Mouse (Mus musculus): ENCODE data around the gene D17Wsu92e. TPM values are rescaled to one million over a fixed set of nuclear protein-coding genes. Genes with fewer than 3 reads are reported as not detected.
"Not testable (repeated sequence)": the region's sequence is repeated elsewhere in the genome, so short reads cannot be mapped to it uniquely, and the experiment has no call there.

D17Wsu92e gene
- 100 to 1,000 TPM; 221 to 223 TPM for total RNA-seq (2021)
- long read RNA-seq, experiment 1, transcript D17Wsu92e-203 (5 exons, 3,892 nt) = major isoform, 42 of 146 reads
- long read RNA-seq, experiment 1, transcript D17Wsu92e-202 (5 exons, 3,573 nt) = minor isoform, 11 of 146 reads
- long read RNA-seq, experiment 1, partial matches to known transcripts = 11 of 146 reads
- long read RNA-seq, experiment 1, other reads (novel, unspliced or antisense) = 78 of 146 reads
- long read RNA-seq, experiment 2, transcript D17Wsu92e-202 (5 exons, 3,573 nt) = minor isoform, 5 of 101 reads
- long read RNA-seq, experiment 2, transcript D17Wsu92e-203 (5 exons, 3,892 nt) = major isoform, 29 of 101 reads
- long read RNA-seq, experiment 2, partial matches to known transcripts = 8 of 101 reads
- long read RNA-seq, experiment 2, other reads (novel, unspliced or antisense) = 58 of 101 reads

DNA sequence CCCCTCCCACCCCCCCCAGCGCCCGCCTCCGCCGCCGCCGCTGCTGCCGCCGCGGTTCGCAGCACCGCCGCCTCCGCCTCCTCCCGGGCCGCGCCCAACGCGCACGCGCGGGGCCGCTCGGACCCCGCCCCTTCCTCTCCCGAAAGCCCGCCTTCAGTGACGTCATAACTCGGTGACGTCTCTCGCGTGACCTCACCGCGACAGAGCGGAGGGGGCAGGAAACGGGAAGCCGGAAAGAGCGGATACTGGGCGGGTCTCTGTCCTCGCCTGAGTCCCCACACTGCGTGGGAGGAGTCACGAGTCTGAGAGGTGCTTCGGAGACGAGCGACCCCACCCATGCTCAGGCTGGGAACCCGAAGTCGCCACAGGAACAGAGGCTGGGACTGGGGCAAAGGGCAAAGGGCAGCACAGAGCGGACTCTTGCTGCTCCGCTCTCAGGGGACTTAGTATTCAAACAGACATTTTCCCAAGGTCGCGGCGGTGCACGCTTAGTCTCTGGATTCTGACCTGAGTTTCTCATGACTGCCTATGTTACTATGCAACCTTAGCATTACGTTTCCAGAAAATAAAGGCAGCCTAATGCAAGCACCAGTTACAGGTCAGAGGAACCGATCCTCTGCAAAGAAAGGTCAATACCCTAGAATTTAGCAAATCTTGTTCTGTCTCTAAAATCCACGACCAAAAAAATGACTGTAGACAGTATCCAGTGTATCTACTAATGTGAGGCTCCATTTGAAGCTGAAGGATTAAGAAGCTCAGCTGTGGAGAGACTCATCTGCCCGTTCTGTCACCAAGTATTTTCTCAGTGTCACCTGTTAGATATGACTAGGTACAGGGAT lies at the start of gene D17Wsu92e:
TSS of gene D17Wsu92e (minus strand) at position 81 of the 839 bp plus-strand sequence.
- DNase-seq (ENCODE audit: low spot score in 2 of 2) = peak; percentile 98 to 99

DNA sequence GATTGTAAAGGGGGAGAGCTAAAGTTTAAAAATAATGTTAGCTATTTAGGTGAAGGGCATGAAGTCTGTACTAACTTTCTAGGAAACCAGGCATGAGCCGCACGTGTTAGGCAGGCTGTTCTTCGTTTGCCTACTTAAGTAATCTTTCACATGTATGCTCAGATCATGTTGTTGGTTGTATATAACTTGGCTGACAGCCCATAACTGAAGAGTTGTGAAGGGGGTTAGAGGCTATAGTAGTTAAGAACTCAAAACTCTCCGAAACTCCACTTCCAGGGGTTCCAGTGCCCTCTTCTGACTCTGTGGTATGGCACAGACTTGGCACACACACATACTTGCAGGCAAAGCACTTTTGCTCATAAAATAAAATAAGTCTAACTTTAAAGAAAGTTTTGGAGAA lies 46.3 kb upstream of the D17Wsu92e start:
- DNase-seq (ENCODE audit: low spot score in 2 of 2) = no peak

DNA sequence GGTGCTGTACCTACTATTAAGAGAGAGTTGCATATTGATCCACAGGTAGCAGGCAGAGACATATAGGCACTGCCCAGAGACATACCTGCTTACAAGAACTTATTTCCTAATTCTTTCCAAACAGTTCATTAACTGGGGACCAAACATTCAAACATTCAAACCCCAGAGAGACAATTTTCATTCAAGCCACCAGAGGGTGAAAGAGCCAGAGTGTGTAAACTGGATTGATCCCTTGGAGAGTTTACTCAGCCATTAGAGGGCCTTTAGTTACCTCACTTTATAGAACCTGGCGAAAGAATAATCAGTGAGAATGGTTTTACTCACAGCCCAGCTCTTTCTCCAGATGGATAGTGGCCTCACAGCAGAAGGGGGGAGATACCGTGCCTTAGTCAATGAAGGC lies 45.0 kb upstream of the D17Wsu92e start:
- no peak for DNase-seq (ENCODE audit: low spot score in 2 of 2)

DNA sequence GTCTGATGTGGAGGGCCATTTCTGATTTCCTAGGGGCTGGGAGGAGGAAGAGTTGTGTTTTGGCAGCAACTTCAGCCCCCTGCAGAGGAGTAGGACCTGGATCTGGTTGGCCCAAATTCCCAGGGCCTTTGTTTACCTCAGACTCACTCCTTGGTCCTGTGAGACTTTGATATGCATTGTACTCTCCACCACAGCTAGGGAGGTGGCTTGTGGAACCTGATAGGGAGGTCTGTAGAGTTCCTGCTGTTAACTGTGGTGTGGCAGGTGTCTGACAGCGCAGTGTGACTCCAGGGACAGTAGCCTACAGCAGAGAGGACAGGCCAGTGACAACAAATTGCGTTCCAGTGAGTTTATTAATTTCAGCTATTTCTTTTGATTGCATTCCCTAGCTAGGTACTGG lies 38.7 kb upstream of the D17Wsu92e start:
- no peak for DNase-seq (ENCODE audit: low spot score in 2 of 2)

DNA sequence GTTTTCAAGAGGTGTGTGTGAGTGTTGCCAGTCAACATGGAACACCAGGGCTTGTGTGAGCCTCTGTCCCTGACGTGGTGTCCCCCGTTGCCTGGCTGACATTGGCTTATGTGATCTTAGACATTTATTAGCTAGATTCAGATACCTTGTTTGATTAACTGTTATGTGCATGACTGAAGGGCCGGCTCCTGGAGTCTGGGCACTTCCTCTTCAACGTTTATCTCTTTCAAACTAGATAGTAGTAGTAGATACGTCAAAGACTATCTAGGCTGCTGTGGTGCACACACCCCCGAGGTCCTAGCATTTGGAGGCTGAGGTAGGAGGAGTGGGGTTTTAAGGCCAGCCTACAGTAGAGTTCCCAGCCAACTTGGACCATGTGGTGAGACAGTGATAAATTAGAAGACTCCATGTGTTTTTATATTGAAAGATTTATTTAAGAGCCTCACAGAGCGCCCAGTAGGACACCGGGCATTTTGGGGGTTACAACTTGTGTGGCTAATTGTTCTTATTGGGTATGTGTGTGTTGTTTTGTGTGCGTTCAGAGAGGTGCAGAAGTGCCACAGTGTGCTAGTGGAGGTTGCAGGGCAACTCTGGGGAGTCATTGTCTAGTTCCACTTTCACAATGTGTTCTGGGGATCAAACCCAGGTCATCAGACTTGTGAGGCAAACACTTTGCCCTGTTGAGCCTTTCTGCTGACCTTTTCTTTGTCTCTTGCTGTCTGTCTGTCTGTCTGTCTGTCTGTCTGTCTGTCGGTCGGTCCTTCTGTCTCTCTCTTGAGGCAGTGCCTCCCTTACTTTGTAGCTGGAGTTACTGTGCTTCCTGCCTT lies 37.4 kb upstream of the D17Wsu92e start:
- DNase-seq (ENCODE audit: low spot score in 2 of 2) = no peak

DNA sequence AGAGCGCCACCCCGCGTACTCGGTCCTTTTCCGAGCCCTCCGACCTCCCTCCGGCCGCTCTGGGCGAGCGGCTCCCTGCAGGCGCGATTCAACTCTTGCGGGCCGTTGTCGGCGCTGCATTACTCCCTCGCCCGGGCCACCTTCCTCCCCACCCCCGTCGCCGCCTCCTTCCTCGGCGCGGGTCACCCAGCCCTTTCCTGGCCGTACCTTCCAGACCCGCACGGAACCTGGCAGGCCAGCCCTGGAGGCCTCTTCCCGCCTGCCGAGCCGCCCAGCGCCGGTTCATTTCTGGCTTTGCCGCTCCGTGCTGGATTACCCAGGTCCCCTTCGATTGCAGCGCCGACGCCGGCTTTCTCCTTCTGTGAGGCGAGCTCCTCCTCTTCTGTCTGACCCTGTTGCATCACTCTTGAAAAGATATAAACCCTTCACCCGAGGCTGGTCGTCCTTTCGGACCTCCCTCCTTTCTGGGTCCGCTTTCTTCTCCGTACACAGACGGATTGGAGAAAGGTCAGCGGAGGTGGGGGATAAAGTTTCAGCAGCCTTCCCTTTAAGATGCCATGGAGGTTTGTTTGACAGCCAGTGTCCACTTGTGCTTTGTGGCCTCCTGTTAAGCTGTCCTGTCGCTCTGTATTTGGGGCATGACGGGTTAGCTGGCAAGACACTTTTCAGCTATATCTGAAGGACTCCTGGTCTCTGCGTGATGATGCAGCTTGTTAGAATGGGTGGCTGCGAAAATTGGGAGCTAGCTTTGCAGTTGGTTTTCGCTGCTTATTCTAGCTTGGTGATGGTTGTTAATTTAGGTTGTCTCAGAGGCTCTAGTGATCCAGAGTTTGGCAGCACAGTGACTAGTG lies 36.6 kb upstream of the D17Wsu92e start:
- DNase-seq (ENCODE audit: low spot score in 2 of 2) = peak; percentile 23 to 39

DNA sequence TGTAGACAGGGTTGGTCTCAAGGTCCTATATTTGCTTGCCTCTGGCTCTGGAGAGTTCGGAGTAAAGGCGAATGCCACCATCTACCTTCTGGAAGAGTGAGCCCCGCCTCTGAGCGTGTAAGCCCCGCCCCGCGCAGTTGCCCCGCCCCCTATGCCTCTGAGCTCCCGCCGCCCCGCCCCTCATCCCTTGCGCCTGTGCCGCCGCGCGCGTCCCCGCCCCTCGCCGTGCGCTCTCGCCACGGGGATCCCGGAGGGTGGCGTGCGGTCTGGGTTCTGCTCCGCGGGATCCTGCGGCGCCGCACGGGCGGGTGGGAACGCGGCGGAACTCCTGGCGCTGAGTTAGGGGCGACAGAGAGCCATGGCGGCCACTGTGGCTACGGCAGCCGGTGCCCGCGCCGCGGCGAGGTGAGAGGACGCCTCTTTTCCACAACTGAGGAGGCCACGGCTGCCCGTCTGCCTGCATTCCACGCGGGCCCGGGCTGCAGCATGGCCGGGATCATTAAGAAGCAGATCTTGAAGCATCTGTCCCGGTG lies 35.9 kb upstream of the D17Wsu92e start, which contains the start of gene Uhrf1bp1:
TSS of gene Uhrf1bp1 (plus strand) at position 177 of the 533 bp plus-strand sequence.
- DNase-seq (ENCODE audit: low spot score in 2 of 2) = peak; percentile 79 to 85

DNA sequence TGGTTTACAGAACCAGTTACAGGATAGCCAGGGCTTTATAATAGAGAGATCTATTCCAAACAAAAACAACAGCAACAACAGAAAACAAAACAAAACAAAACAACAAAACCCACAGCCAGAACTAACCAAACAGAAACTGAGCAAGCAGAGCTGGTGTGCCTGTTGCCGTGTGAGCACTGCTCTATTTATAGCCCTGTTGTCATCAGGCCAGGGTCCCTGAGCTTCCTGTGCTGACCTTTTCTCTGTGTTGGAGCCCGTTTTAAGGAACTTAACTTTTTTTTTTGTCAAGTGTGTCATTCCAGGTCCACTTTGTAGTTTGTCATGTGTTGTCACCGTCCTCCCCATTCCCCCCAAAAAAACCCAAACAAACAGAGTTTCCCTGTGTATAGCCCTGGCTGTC lies 30.6 kb upstream of the D17Wsu92e start:
- DNase-seq (ENCODE audit: low spot score in 2 of 2) = no peak

DNA sequence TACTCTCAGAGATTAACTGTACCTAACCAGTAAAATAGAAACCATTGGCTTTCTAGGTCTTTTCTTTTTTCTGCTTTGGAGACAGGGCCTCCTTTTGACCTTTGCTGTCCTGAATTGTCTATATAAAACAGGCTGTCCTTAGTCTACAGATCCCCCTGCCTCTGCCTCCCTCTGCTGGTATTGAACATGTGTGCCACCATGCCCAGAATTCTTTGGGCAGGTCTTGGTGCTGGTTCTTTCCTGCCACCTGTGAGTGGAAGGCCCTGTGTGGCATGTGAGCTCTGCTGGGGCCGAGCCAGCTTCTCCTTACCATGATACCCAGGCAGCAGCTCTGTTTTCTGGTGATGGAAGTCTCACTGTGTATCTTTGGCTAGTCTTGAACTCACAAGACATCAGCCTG lies 27.9 kb upstream of the D17Wsu92e start:
- DNase-seq (ENCODE audit: low spot score in 2 of 2) = no peak

DNA sequence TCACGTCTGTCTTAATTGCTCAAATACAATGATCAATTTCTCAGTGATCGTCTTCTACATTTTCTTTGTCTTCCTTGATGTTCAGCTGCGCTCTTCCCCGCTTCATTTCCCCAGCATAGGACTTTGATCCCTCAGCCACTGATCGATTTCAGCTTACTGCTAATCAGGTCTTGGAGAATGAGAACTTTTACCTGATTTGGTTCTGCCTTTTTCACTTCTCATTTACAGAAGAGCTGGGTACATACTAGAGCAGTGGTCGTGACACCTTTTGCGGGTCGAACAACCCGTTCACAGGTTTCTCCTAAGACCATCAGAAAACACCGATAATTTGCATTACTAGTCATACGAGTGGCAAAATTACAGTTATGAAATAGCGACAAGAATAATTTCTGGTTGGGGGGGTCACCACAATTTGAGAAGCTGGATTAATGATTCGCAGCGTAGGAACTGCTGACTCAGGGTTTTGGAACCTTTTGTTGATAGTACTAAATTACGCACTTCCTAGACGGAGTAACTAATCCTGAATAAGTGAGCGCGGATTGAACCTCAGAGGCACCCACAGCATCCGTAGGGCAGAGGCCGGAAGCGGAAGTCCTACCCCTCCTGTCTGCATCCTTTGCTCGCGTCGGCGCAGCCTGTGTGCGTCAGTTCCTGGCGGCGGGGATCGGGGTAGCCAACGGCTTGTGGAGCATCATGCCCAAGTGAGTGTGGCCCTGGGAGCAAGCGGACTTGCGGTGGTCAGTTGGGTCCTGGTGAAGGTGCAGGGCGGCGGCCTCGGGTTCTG lies 19.2 kb upstream of the D17Wsu92e start:
- peak; percentile 98 for DNase-seq (ENCODE audit: low spot score in 2 of 2)

DNA sequence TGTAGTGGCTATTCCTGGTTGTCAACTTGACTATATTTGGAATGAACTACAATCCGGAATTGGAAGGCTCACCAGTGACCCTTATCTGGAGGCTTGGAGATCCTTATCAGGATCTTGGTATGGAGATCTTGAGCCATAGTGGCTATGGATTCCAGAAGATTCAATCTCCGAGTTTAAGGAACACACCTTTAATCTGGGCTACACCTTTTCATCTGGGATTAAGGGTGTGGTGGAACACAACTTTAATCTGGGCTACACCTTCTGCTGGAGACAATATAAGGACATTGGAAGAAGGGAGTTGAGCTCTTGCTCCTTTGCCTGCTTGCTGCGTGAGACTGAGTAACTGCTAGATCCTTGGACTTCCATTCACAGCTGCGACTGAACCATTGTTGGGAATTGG lies 17.4 kb upstream of the D17Wsu92e start, which contains the start of gene Snrpc:
TSS of gene Snrpc (plus strand) at position 301 of the 400 bp plus-strand sequence.
- not testable (repeated sequence) for DNase-seq (ENCODE audit: low spot score in 2 of 2)

DNA sequence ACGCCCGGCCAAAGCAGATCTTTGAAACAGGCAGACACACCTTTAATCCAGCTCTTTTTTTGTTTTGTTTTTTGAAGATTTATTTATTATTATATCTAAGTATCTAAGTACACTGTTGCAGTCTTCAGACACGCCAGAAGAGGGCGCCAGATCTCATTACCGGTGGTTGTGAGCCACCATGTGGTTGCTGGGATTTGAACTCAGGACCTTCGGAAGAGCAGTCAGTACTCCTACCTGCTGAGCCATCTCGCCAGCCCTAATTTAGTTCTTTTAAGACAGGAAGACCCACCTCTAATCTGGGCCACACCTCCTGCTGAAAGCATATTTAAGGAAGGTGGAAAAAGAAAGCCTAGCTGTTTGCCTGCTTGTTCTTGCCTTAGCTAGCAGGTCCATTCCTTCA lies 10.0 kb upstream of the D17Wsu92e start:
- no peak for DNase-seq (ENCODE audit: low spot score in 2 of 2)

DNA sequence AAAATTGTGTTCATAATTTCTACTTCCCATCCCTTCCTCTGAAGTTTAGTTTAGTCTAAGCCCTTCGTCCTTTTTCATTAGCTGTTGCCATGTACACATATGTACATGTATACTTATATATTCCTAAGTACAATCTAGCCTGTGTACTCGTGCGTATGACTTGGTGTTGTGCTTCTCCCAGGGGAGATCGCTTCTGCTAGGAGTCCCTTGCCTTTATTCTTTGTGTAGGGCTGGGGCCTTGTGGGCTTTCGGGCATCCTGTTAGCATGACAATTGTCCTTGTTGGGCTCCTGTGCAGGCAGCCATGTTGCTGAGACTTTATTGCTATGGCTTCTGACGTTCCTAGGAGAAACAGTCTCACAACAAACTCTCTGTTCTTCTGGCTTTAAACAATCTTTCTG lies 7.1 kb upstream of the D17Wsu92e start:
- no peak for DNase-seq (ENCODE audit: low spot score in 2 of 2)

DNA sequence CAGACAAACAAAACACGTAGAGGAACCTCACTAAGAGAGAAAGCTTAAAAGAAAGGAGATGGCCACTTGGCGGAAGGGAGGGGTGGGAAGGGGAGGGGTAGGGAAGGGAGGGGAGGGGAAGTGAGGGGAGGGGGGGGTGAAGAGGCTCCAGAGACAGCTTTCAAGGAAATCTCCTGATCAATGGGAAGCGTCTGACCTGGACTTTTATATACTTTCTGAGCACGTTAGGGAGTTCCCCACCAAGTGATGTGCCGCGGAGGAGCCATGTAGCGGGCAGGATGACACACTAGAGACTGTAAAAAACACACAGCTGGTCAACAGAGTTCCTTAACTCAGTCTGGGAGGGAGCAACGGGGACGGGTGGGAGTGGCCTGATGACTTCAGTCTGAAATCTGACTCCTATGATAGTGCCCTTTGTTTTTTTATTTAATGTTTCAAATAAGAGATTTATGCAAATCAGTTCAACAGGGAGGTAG lies 6.5 kb upstream of the D17Wsu92e start:
- DNase-seq (ENCODE audit: low spot score in 2 of 2) = no peak

DNA sequence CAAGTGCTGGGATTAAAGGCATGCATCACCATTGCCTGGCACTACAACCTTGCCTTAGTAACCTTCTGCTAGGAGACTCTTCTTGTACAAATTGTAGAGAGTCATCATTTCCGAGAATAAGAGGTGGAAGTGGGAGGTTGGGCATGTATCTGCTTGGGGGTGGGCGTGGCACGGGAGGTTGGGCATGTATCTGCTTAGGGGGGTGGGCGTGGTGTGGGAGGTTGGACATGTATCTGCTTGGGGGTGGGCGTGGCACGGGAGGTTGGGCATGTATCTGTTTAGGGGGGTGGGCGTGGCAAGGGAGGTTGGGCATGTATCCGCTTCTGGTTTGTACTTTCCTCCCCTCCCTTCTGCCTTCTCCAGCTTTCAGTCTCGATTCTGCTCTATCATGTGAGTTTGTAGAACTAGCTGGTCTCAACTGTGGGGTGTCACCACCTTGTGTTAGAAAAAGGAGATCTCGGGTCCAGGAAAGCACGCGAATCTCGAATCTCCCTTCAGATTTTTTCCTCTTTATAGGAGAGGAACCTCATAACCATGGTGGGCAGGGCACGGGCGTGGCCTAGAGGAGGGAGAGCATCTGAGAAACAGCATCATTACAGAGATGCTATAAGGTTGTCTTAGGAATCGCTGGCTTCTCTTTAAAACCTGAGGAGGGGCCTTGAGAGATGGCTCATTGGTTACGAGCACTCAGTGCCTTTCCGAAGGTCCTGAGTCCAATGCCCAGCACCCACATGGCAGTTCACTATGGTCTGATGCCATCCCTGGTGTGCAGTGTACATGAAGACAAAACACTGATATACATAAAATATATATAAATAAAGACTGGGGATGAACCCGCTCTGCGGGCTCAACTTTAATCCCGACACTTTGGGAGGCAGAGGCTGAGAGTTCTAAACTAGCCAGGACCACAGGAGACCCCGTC lies 5.8 kb upstream of the D17Wsu92e start:
- DNase-seq (ENCODE audit: low spot score in 2 of 2) = peak; percentile 8 to 13

DNA sequence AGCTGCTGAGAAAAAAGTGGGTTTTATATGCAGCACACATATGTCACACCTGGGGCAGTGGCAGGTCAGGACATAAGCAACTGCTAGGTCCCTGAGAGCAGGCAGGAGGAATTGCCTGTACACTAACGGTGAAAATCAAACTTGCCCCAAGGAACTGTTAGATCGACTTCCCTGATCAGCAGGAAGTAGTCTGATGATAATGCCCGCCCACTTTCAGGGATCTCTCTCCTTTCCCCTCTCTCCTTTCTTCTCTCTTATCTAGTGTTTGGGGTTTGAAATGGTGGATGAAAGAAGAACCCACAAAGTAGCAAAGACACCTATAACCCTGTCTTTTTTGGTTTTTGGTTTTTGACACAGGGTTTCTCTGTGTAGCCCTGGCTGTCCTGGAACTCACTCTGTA lies 5.1 kb upstream of the D17Wsu92e start:
- no peak for DNase-seq (ENCODE audit: low spot score in 2 of 2)

DNA sequence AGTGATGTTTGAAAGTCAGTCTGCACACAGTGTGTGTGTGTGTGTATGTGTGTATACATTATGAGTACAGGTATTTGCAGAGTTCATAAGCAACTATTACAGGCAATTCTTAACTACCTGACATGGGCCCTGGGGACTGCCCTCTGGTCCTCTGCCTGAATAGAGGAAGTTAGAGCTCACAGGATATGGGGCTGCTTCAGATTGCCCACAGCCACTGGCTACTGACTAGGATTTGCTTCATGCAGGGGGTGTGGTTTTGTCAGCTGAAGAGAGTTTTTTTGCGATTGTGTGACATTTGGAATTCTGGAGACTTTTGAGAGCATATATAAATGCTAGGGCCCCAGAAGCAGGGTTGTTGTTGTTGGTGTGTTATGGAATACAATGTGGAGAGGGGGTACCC lies 4.5 kb upstream of the D17Wsu92e start:
- no peak for DNase-seq (ENCODE audit: low spot score in 2 of 2)
